Mouse (Mus musculus) MEL (cell line): ENCODE results near the gene Rin2.

Experiments used
- CHD1 ChIP-seq: IDR thresholded peaks from 2 replicates; pipeline ENCODE4 v1.6.1; 2012; ENCODE audit warnings: low read depth, mild to moderate bottlenecking, inconsistent platforms, low read length, improper control_type of control experiment
- CTCF ChIP-seq, 3 experiments: IDR thresholded peaks in 2 of 3; conservative IDR thresholded peaks in 1 of 3; 2 replicates each; pipeline ENCODE4 v1.5.1; 2011 to 2012; ENCODE audit warnings: low read length in 3 of 3, low read depth in 2 of 3, mild to moderate bottlenecking in 2 of 3, improper control_type of control experiment in 1 of 3, inconsistent platforms in 1 of 3, mixed read lengths in 1 of 3, moderate library complexity in 1 of 3; ENCODE audit not compliant: control insufficient read depth in 1 of 3, insufficient read depth in 1 of 3, poor library complexity in 1 of 3, severe bottlenecking in 1 of 3
- EP300 ChIP-seq, 2 experiments: IDR thresholded peaks; 2 replicates each; pipeline ENCODE4 v1.6.1; 2011; ENCODE audit warnings: improper control_type of control experiment in 2 of 2, low read length in 2 of 2, low read depth in 1 of 2, mild to moderate bottlenecking in 1 of 2
- MAFK ChIP-seq: IDR thresholded peaks from 2 replicates; pipeline ENCODE4 v1.6.1; 2011; ENCODE audit warnings: low read depth, mild to moderate bottlenecking, low read length, improper control_type of control experiment, borderline replicate concordance
- MXI1 ChIP-seq: IDR thresholded peaks from 2 replicates; pipeline ENCODE4 v1.6.1; 2011; ENCODE audit warnings: mild to moderate bottlenecking, low read depth, low read length, improper control_type of control experiment
- POLR2A ChIP-seq, 2 experiments: IDR thresholded peaks; 2 replicates each; pipeline ENCODE4 v1.6.1; 2011 to 2012; ENCODE audit warnings: low read length in 2 of 2, mild to moderate bottlenecking in 2 of 2, control low read depth in 1 of 2, improper control_type of control experiment in 1 of 2, low read depth in 1 of 2, moderate library complexity in 1 of 2; ENCODE audit not compliant: control insufficient read depth in 1 of 2, insufficient read depth in 1 of 2, poor library complexity in 1 of 2
- ZMIZ1 ChIP-seq: IDR thresholded peaks from 2 replicates; pipeline ENCODE4 v1.6.1; 2012; ENCODE audit warnings: low read depth, mild to moderate bottlenecking, inconsistent platforms, low read length, improper control_type of control experiment, moderate library complexity

- no peak for TF ChIP-seq MXI1
- TF ChIP-seq CTCF (IDR thresholded peaks at IDR 0.05 in 2 of 3, conservative IDR thresholded peaks at IDR 0.05 in 1 of 3; ENCODE audit: control insufficient read depth in 1 of 3, insufficient read depth in 1 of 3, low read depth in 2 of 3, low read length in 3 of 3, poor library complexity in 1 of 3, severe bottlenecking in 1 of 3): no peak
- no peak for TF ChIP-seq CHD1
- TF ChIP-seq EP300 (IDR thresholded peaks at IDR 0.05; ENCODE audit: low read depth in 1 of 2, low read length in 2 of 2): no peak
- TF ChIP-seq POLR2A (IDR thresholded peaks at IDR 0.05; ENCODE audit: control insufficient read depth in 1 of 2, insufficient read depth in 1 of 2, low read depth in 1 of 2, low read length in 2 of 2, poor library complexity in 1 of 2): no peak
- TF ChIP-seq ZMIZ1: no peak
- no peak for TF ChIP-seq MAFK
Measured at GRCm38 (mm10) chr2:145640255-145640984, 34.6 kb upstream of the Rin2 start.
